Mouse (Mus musculus): ENCODE data around the gene Cdk7. TPM values are rescaled to one million over a fixed set of nuclear protein-coding genes. Genes with fewer than 3 reads are reported as not detected.

The Cdk7 gene
- total RNA-seq, 2 experiments from 2014 or later: 5.0 to 13.5 TPM

Other genes with a start within 250 kb of the Cdk7 start
- gene Gtf2h2, start 238.4 kb downstream of the Cdk7 start, total RNA-seq (2015; ENCODE audit: low replicate concordance): 10.0 and 12.9 TPM in 2 replicates
- gene Gtf2h2, start 238.4 kb downstream of the Cdk7 start, total RNA-seq (2017; ENCODE audit: low replicate concordance): 28.4 and 47.4 TPM in 2 replicates
- not detected in 2 replicates for gene Ocln, start 178.2 kb downstream of the Cdk7 start, total RNA-seq (2015; ENCODE audit: low replicate concordance)
- gene Ocln, start 178.2 kb downstream of the Cdk7 start, total RNA-seq (2017; ENCODE audit: low replicate concordance): 1.4 TPM in 1 of 2 replicates, not detected in the other
- 0.63 TPM in 1 of 2 replicates, not detected in the other for gene Marveld2, start 114.0 kb downstream of the Cdk7 start, total RNA-seq (2015; ENCODE audit: low replicate concordance)
- gene Marveld2, start 114.0 kb downstream of the Cdk7 start, total RNA-seq (2017; ENCODE audit: low replicate concordance): 0.26 TPM in 1 of 2 replicates, not detected in the other
- 84.9 and 114 TPM in 2 replicates for gene Ak6, start 80.0 kb downstream of the Cdk7 start, total RNA-seq (2015; ENCODE audit: low replicate concordance)
- 38.1 and 53.0 TPM in 2 replicates for gene Ak6, start 80.0 kb downstream of the Cdk7 start, total RNA-seq (2017; ENCODE audit: low replicate concordance)
- 10.7 and 19.2 TPM in 2 replicates for gene Rad17, start 79.9 kb downstream of the Cdk7 start, total RNA-seq (2015; ENCODE audit: low replicate concordance)
- gene Rad17, start 79.9 kb downstream of the Cdk7 start, total RNA-seq (2017; ENCODE audit: low replicate concordance): 14.7 and 20.5 TPM in 2 replicates
- 3.3 and 15.0 TPM in 2 replicates for gene Taf9, start 79.4 kb downstream of the Cdk7 start, total RNA-seq (2015; ENCODE audit: low replicate concordance)
- gene Taf9, start 79.4 kb downstream of the Cdk7 start, total RNA-seq (2017; ENCODE audit: low replicate concordance): 2.2 and 16.3 TPM in 2 replicates
- 8.8 and 13.2 TPM in 2 replicates for gene Ccdc125, start 61.2 kb downstream of the Cdk7 start, total RNA-seq (2015; ENCODE audit: low replicate concordance)
- 17.0 and 18.6 TPM in 2 replicates for gene Ccdc125, start 61.2 kb downstream of the Cdk7 start, total RNA-seq (2017; ENCODE audit: low replicate concordance)
- 13.0 and 19.8 TPM in 2 replicates for gene Mrps36, start 13.7 kb upstream of the Cdk7 start, total RNA-seq (2015; ENCODE audit: low replicate concordance)
- gene Mrps36, start 13.7 kb upstream of the Cdk7 start, total RNA-seq (2017; ENCODE audit: low replicate concordance): 13.2 and 22.6 TPM in 2 replicates
- 29.9 and 45.5 TPM in 2 replicates for gene Cenph, start 45.0 kb upstream of the Cdk7 start, total RNA-seq (2015; ENCODE audit: low replicate concordance)
- gene Cenph, start 45.0 kb upstream of the Cdk7 start, total RNA-seq (2017; ENCODE audit: low replicate concordance): 19.2 and 24.7 TPM in 2 replicates
- 64.0 and 69.2 TPM in 2 replicates for gene Ccnb1, start 55.6 kb upstream of the Cdk7 start, total RNA-seq (2015; ENCODE audit: low replicate concordance)
- 97.6 and 133 TPM in 2 replicates for gene Ccnb1, start 55.6 kb upstream of the Cdk7 start, total RNA-seq (2017; ENCODE audit: low replicate concordance)
- 22.8 and 38.6 TPM in 2 replicates for gene Slc30a5, start 102.5 kb upstream of the Cdk7 start, total RNA-seq (2015; ENCODE audit: low replicate concordance)
- gene Slc30a5, start 102.5 kb upstream of the Cdk7 start, total RNA-seq (2017; ENCODE audit: low replicate concordance): 16.2 and 17.9 TPM in 2 replicates